Mouse (Mus musculus): ENCODE data around the gene Eif3d. TPM values are rescaled to one million over a fixed set of nuclear protein-coding genes. Genes with fewer than 3 reads are reported as not detected.

Eif3d gene
- polyA plus RNA-seq, 1 experiment: 357 TPM

DNA sequence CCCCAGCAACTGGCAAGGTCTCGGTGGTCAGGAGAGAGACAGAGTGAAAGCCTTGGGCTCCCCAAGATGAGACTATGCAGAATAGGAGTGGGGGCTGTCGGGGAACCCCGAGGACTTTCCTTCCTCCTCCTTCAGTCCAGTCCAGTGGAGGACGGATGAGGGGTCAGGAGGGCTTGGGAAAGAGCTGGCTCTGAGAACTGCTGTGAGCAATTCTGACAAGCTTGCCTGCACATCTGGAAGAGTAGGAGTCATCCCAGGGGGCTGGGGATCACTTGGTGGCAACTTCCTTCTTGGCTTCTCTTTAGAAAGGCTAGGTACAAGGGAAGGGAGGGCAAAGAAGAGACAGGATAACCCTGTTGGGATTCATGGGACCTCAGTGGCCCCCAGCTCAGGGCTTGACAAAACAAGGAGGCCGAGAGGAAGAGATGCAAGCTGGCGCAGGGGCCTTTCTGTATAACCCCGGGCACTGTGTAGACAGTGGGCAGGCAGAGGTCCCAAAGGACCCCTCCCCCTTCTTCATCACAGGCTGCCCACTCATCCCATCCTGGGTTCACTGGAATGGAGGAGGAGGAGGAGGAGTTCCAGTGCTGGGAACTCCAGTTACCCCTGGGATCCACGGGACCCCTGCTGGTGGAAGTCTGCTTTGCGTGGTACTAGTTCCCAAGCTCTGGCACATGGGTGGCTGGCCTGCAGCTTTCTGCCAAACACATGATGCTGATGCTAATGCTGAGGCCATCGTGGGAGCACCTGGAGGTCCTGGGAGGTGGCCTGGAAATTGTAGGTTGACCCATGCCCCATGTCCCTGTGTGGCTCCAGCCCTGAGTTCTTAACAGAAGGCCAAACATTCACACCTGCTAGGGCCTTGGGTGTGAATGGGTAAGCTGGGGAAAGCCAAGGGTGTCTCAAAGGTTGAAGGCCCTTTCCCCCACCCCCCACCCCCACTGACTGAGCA is 49.8 kb downstream of the Eif3d start:
- H3K9me3 ChIP-seq (replicated peaks; ENCODE audit: control insufficient read depth, insufficient read depth, low read length, poor library complexity, severe bottlenecking): no peaks in the 10 kb centered on the region
- H3K4me3 ChIP-seq (ENCODE audit: low read depth, low read length): no peak overlapping the region
- peaks cover 38% of the 10 kb centered on the region for H3K36me3 ChIP-seq (ENCODE audit: control insufficient read depth, insufficient read depth, low read length, poor library complexity, severe bottlenecking)
- no peaks in the 10 kb centered on the region for H3K4me1 ChIP-seq (ENCODE audit: control insufficient read depth, insufficient read depth, low read length)
- H3K27me3 ChIP-seq (ENCODE audit: control insufficient read depth, insufficient read depth, low read length, poor library complexity, severe bottlenecking): no peaks in the 10 kb centered on the region
- H3K9ac ChIP-seq (ENCODE audit: low read depth, poor library complexity, severe bottlenecking): no peak overlapping the region
- TF ChIP-seq CTCF (IDR thresholded peaks at IDR 0.05; ENCODE audit: low read depth, low read length) (peak; percentile 19), POLR2A (IDR thresholded peaks at IDR 0.05; ENCODE audit: insufficient read depth, low read length) (no peak)
- H3K27ac ChIP-seq (ENCODE audit: insufficient read depth, low read length): no peak overlapping the region

DNA sequence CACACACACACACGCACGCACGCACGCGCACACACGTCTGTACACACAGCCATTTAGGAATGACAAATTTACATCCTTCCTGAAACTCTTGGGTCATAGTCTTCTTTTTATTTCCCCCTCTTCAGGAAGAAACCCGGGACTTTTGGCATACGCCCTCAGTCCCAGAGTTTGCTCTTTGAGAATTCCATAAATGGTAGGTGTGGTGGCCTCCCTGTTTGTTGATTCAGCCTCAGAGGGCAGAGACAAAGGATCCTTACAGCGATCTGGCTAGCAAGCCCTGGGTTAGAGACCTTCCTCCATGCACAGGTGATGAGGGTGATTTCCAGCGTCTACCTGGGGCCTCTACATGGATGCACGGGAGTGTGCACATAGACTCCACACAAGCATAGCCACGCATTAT is 51.2 kb downstream of the Eif3d start:
- Histone ChIP-seq H3K4me1 (ENCODE audit: control insufficient read depth, insufficient read depth, low read length) (no peaks in the 10 kb centered on the region), H3K27me3 (ENCODE audit: control insufficient read depth, insufficient read depth, low read length, poor library complexity, severe bottlenecking) (no peaks in the 10 kb centered on the region), H3K9me3 (replicated peaks; ENCODE audit: control insufficient read depth, insufficient read depth, low read length, poor library complexity, severe bottlenecking) (no peaks in the 10 kb centered on the region), H3K4me3 (ENCODE audit: low read depth, low read length) (no peak overlapping the region), H3K36me3 (ENCODE audit: control insufficient read depth, insufficient read depth, low read length, poor library complexity, severe bottlenecking) (peaks cover 31% of the 10 kb centered on the region), H3K27ac (ENCODE audit: insufficient read depth, low read length) (no peak overlapping the region), H3K9ac (ENCODE audit: low read depth, poor library complexity, severe bottlenecking) (no peak overlapping the region)
- TF ChIP-seq EP300 (IDR thresholded peaks at IDR 0.05; ENCODE audit: insufficient read depth, low read depth, low read length): no peak
- TF ChIP-seq CTCF (IDR thresholded peaks at IDR 0.05; ENCODE audit: low read depth, low read length): no peak
- TF ChIP-seq POLR2A (IDR thresholded peaks at IDR 0.05; ENCODE audit: insufficient read depth, low read length): no peak

DNA sequence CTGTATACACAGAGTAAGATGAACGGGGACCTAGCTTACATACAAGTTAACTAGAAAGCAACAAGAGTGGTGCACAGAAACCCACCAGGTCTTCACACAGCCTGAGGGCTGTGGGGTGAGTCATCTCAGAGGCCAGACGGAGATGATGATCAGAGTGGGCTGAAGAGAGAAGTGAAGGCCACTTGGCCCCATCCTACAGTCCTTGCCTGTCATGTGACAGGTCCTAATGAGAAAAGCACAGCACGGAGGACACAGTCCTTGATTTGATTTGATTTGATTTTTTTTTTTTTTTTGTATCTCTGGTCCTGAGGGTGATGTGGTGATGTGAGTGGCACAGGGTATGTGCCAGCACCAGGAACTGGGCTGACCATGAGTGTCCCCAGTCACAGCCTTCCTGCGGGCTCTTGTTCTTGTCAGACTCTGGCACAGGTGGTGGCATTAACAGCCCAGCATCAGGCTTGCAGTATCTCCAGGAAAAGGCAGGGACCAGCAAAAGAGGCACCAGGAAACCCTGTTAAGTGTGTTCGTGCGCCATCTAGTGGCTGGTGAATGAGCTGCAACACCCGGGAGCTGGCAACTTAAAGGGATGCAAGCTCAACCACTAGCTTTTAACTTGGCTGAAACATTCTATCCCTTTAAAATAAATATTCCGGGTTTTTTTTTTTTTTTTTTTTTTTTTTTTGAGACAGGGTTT is 53.6 kb downstream of the Eif3d start:
- no peaks in the 10 kb centered on the region for H3K9me3 ChIP-seq (replicated peaks; ENCODE audit: control insufficient read depth, insufficient read depth, low read length, poor library complexity, severe bottlenecking)
- H3K4me1 ChIP-seq (ENCODE audit: control insufficient read depth, insufficient read depth, low read length): peaks cover 5% of the 10 kb centered on the region
- H3K9ac ChIP-seq (ENCODE audit: low read depth, poor library complexity, severe bottlenecking): no peak overlapping the region
- no peak overlapping the region for H3K27ac ChIP-seq (ENCODE audit: insufficient read depth, low read length)
- H3K27me3 ChIP-seq (ENCODE audit: control insufficient read depth, insufficient read depth, low read length, poor library complexity, severe bottlenecking): no peaks in the 10 kb centered on the region
- H3K4me3 ChIP-seq (ENCODE audit: low read depth, low read length): no peak overlapping the region
- TF ChIP-seq POLR2A (IDR thresholded peaks at IDR 0.05; ENCODE audit: insufficient read depth, low read length): no peak
- TF ChIP-seq EP300 (IDR thresholded peaks at IDR 0.05; ENCODE audit: insufficient read depth, low read depth, low read length): no peak
- peak; percentile 89 for TF ChIP-seq CTCF (IDR thresholded peaks at IDR 0.05; ENCODE audit: low read depth, low read length)
- H3K36me3 ChIP-seq (ENCODE audit: control insufficient read depth, insufficient read depth, low read length, poor library complexity, severe bottlenecking): peaks cover 14% of the 10 kb centered on the region

DNA sequence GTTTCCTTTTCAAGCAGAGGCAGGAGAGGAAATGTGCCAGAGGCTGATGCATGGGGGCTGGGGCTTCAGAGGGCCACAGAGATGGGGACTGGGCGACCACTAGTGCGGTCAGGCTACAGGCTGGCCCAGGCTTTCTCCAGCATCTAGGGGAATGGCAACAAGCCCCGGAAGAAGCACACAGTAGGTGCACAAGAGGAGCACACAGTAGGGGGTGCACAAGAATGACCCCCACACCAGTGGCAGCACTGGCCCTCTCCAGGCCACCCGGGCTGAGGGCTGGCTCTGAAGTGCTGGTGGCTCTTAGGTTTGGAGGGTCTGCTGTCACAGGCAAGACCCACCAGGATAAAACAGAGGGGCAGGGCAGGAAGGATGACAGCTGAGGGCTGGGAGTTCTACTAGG is 55.3 kb downstream of the Eif3d start:
- Histone ChIP-seq H3K27ac (ENCODE audit: insufficient read depth, low read length) (no peak overlapping the region), H3K4me3 (ENCODE audit: low read depth, low read length) (no peak overlapping the region), H3K9me3 (replicated peaks; ENCODE audit: control insufficient read depth, insufficient read depth, low read length, poor library complexity, severe bottlenecking) (no peaks in the 10 kb centered on the region), H3K27me3 (ENCODE audit: control insufficient read depth, insufficient read depth, low read length, poor library complexity, severe bottlenecking) (no peaks in the 10 kb centered on the region), H3K36me3 (ENCODE audit: control insufficient read depth, insufficient read depth, low read length, poor library complexity, severe bottlenecking) (peaks cover 3% of the 10 kb centered on the region), H3K9ac (ENCODE audit: low read depth, poor library complexity, severe bottlenecking) (no peak overlapping the region), H3K4me1 (ENCODE audit: control insufficient read depth, insufficient read depth, low read length) (peaks cover 11% of the 10 kb centered on the region)
- TF ChIP-seq CTCF (IDR thresholded peaks at IDR 0.05; ENCODE audit: low read depth, low read length) (no peak), EP300 (IDR thresholded peaks at IDR 0.05; ENCODE audit: insufficient read depth, low read depth, low read length) (no peak), POLR2A (IDR thresholded peaks at IDR 0.05; ENCODE audit: insufficient read depth, low read length) (no peak)

DNA sequence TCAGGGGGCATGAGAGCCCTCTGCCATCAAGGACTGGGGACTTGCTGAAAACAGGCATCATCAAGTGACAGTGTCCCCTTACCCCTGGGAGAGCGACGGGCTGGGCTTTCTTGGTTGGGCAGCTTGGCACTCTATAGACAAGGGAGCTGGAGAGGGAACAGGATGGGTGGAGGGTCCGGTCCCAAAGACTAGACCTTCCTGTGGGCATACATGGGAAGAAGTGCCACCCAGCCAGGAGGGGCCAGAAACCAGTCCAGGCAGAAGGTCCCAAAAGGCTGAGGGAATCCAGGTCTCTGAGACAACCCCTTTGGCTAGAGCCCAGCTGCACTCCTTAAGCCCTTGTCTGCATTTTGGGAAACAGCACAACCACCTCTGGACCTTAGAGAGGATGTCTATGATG is 56.1 kb downstream of the Eif3d start:
- no peaks in the 10 kb centered on the region for H3K27me3 ChIP-seq (ENCODE audit: control insufficient read depth, insufficient read depth, low read length, poor library complexity, severe bottlenecking)
- no peak overlapping the region; the same call in 1 of the 2 replicates for H3K27ac ChIP-seq (ENCODE audit: insufficient read depth, low read length)
- TF ChIP-seq POLR2A (IDR thresholded peaks at IDR 0.05; ENCODE audit: insufficient read depth, low read length) (no peak), EP300 (IDR thresholded peaks at IDR 0.05; ENCODE audit: insufficient read depth, low read depth, low read length) (no peak), CTCF (IDR thresholded peaks at IDR 0.05; ENCODE audit: low read depth, low read length) (no peak)
- H3K4me1 ChIP-seq (ENCODE audit: control insufficient read depth, insufficient read depth, low read length): peaks cover 14% of the 10 kb centered on the region
- H3K4me3 ChIP-seq (ENCODE audit: low read depth, low read length): no peak overlapping the region
- no peak overlapping the region for H3K9ac ChIP-seq (ENCODE audit: low read depth, poor library complexity, severe bottlenecking)
- H3K9me3 ChIP-seq (replicated peaks; ENCODE audit: control insufficient read depth, insufficient read depth, low read length, poor library complexity, severe bottlenecking): no peaks in the 10 kb centered on the region
- H3K36me3 ChIP-seq (ENCODE audit: control insufficient read depth, insufficient read depth, low read length, poor library complexity, severe bottlenecking): peaks cover 3% of the 10 kb centered on the region

DNA sequence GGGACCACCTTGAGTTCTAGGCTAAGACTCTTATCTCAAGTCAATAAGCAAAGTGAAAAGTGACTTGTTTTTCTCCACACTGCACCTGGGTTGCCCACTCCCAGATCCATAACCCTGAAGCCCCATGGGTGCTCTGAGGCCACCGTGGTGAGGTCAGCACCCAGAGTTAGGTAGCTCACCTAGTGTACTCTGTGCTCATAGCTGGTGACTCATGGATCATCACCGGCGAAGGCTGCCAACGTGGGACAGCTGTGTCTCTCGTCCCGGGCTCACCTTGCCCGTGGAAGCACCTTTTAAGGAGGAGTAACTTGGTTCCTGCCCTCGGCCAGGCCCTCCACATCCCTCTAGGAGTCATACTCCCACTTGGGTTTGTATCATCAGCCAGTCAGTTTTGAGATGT is 57.6 kb downstream of the Eif3d start:
- H3K36me3 ChIP-seq (ENCODE audit: control insufficient read depth, insufficient read depth, low read length, poor library complexity, severe bottlenecking): peaks cover 3% of the 10 kb centered on the region
- no peaks in the 10 kb centered on the region for H3K27me3 ChIP-seq (ENCODE audit: control insufficient read depth, insufficient read depth, low read length, poor library complexity, severe bottlenecking)
- H3K9ac ChIP-seq (ENCODE audit: low read depth, poor library complexity, severe bottlenecking): no peak overlapping the region
- no peaks in the 10 kb centered on the region for H3K9me3 ChIP-seq (replicated peaks; ENCODE audit: control insufficient read depth, insufficient read depth, low read length, poor library complexity, severe bottlenecking)
- no peak for TF ChIP-seq CTCF (IDR thresholded peaks at IDR 0.05; ENCODE audit: low read depth, low read length)
- no peak for TF ChIP-seq POLR2A (IDR thresholded peaks at IDR 0.05; ENCODE audit: insufficient read depth, low read length)
- TF ChIP-seq EP300 (IDR thresholded peaks at IDR 0.05; ENCODE audit: insufficient read depth, low read depth, low read length): no peak
- H3K27ac ChIP-seq (ENCODE audit: insufficient read depth, low read length): peak overlapping the region; percentile 78
- no peak overlapping the region for H3K4me3 ChIP-seq (ENCODE audit: low read depth, low read length)
- peaks cover 16% of the 10 kb centered on the region for H3K4me1 ChIP-seq (ENCODE audit: control insufficient read depth, insufficient read depth, low read length)

Data from ES-Bruce4 (cell line).